Mouse (Mus musculus): ENCODE results near the gene Sdc4.

The Sdc4 gene

GRCm38 (mm10) chr2:164403396-164404081, 40.1 kb downstream of the Sdc4 start:
- no peak for DNase-seq (ENCODE audit: low spot score)

DNA sequence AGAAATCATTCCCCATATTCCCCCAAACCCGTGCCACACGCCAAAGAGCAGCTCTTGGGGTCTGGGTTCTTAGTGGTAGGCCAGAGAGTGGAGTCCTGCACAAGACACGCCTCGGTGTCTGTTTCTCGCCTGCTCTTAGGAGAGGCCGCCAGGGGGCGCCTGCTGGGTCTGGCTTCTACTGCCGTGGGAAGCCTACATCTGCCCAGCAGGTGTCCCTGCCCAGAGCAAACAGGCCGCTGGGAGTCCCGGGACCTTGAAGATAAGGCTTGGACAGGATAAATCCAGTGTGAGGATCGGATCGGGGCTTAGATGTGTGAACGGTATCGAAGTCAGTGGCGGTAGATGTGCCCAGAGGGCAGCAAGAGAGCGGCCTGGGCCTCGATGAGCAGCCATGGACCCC, 40.8 kb downstream of the Sdc4 start, which contains the start of gene Rbpjl:
TSS of gene Rbpjl (plus strand) at position 236 of the 400 bp plus-strand sequence.
- peak; percentile 48 for DNase-seq (ENCODE audit: low spot score)

DNA sequence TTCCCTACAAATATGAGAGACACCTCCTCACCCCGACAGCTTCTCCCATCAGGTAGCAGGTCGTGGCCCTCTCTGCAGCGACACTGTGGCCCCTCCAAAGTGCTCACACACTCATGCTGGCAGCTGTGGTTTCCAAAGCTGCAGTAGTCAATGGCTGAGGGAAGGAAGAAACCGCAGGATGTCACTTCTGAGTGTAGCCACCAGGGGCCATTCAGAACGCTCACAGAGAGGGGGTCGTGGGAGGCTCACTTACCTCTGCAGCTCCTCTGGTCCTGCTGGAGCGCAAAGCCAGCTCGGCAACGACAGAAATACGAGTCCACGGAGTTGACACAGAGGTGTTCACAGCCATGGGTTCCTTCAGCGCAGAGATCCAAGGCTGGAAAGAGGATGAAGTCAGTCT, 46.8 kb downstream of the Sdc4 start:
- no peak for DNase-seq (ENCODE audit: low spot score)

DNA sequence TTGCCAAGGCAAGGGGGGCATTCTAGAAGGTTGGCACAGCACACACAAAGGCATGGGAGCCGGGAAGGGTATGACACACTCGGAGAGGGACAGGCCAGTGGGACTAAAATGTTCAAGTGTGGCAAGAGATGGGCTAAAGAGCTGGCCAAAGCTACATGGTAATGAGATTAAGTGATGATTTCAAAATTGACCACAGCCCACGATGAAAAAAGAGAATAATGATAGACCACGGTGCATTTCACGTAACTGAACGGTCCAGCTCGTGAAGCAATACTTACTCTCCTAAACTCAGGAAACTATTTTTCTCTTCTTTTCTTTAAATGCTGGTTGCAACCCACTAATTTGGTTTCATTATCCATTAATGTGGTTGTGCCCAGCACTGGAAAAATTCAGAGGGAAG, 47.6 kb downstream of the Sdc4 start:
- no peak for DNase-seq (ENCODE audit: low spot score)

GRCm38 (mm10) chr2:164393126-164393525, 50.6 kb downstream of the Sdc4 start:
- no peak for DNase-seq (ENCODE audit: low spot score)

DNA sequence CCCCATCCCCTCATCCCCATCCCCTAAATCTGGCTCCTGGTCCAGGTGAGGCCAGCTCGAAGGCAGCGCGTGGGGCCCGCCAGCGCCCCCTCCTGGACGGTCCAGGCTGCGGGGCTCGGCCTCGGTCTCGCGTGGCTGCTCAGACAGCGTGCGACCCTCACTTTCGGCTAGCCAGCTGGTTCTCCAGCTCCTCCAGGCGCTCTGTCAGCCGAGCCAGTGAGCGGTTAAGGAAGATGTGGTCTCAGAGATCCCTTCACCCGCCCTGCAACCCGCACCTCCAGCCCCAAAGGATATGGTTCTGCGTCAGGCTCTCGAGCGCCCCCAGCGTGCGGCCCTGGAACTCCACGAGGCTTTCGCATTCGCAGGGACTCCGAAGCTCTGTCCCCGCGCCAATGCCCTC, 54.2 kb downstream of the Sdc4 start:
- peak; percentile 60 for DNase-seq (ENCODE audit: low spot score)

DNA sequence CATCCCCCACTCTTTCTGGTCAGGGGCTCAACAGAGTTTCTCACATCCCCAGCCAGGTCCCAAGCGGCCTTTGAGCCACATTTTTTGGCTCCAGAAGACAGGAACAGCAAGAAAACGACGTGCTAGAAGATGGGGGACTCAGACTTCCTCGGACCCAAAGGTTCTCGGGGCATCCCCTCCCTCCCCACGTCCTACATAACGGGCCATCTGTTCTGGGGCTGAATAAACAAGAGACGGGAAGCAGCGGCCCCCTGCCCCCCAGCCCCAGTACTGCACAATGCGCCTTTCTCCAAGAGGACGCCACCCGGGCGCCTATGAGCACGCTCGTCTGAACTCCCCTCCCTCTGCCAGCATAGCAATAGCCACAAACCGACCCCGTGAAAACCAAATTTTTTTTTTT, 54.7 kb downstream of the Sdc4 start, which contains the start of gene Slpi:
TSS of gene Slpi (minus strand) at position 76 of the 400 bp plus-strand sequence.
- no peak for DNase-seq (ENCODE audit: low spot score)

DNA sequence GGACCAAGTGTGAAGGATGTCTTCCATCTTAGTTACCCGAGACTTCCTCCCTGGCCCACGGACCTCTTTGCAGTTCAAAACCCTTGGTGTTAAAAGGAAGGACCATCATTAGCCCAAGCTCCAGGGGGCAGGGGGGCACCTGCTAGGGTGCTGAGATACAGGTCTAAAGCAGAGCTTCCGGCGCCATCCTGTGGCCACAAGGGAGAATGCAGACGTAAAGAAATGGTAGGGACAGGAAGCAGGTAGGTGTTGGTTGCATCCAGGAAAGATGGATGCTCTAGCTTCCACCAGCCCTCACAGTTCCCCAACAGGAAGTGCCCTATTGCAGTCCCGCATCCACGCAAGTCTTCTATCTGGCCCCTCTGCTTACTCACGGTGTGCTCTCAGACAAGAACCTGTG, 56.7 kb downstream of the Sdc4 start:
- no peak for DNase-seq (ENCODE audit: low spot score)

DNA sequence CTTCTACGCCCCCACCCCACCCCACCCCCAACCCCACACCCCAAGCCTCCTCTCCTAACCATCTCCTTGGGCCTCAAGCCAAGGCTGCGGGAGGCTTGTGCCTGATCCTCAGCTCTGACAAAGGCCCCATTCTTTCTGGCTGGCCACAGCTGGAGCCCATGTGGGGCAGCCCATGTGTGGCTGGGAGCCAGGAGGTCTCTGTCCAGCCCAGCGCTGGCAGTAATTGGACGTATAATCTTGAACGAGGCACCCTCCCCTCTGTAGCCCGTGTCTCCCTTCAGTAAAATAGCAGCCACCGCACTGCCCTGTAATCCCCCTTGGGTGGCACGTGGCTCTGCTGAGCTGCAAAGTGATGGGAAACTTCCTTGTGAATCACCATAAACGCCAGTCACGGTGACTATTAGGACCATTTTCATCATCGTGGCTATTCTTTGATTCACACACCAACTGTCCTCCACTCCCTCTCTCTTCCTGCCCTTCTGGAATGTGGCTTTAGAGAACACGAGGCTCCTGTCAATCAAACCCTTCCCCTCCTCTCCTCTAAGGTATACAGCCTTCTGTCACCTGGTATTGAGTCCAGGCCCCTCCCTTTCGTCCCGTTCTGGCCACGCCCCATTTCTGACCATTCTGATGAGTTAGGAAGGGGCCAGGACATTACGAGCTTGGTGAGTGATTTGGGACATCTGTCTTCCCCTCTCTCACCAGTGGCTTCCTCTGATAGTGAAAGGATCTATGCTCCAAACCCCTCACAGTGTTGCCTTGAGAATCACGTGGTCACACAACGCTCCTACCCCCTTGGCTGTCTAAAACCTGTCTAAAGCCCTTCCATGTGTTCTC, 57.5 kb downstream of the Sdc4 start:
- no peak for DNase-seq (ENCODE audit: low spot score)

GRCm38 (mm10) chr2:164383656-164384399, 59.9 kb downstream of the Sdc4 start:
- DNase-seq (ENCODE audit: low spot score): no peak

- DNase-seq (ENCODE audit: low spot score): no peak
Measured at GRCm38 (mm10) chr2:164382971-164383370, 60.7 kb downstream of the Sdc4 start.

DNA sequence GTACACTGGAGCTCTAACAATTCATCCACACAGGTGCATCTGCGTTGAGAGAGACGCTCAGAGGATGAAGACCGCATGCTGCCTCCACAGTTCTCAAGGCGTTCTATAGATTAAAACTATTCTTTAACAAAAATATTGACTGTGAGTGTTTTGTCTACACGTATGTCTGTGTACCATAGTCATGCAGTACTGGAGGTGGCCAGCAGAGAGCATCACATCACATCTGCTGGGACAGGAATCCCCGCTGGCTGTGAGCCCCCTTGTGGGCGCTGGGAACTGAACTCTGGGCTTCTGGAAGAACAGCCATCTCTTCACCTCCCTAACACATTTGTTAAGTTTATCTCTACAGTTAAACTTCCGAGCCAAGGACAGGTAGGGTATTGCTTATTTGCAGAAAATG, 62.0 kb downstream of the Sdc4 start:
- DNase-seq (ENCODE audit: low spot score): no peak

GRCm38 (mm10) chr2:164377478-164378426, 65.9 kb downstream of the Sdc4 start:
- no peak for DNase-seq (ENCODE audit: low spot score)
